Mouse (Mus musculus) liver, embryonic 14.5 days (tissue): ENCODE data around the gene Ppp1r32. TPM values are rescaled to one million over a fixed set of nuclear protein-coding genes. Genes with fewer than 3 reads are reported as not detected.

Experiments
- ATAC-seq: fragments of 200-750 bp; cut with Nextera tagmentation; 2 replicates; pipeline ENCODE4 v1.8.0; 2017; ENCODE audit warnings: moderate number of reproducible peaks, mild to moderate bottlenecking, moderate library complexity; ENCODE audit not compliant: insufficient read depth
- DNase-seq, 3 experiments: peaks; one replicate each; pipeline ENCODE4 v3.0.0-alpha.2; 2012 to 2013; ENCODE audit warnings: low read depth in 3 of 3, low spot score in 3 of 3
- H3K27ac ChIP-seq: fragments of 300-500 bp; sonication (generic); 2 replicates; pipeline ENCODE4 v1.5.1; 2014; ENCODE audit warnings: moderate library complexity, mild to moderate bottlenecking, control low read depth, inconsistent platforms
- H3K27me3 ChIP-seq: fragments of 300-500 bp; sonication (generic); 2 replicates; pipeline ENCODE4 v1.6.1; 2014; ENCODE audit warnings: mild to moderate bottlenecking, low read length, moderate library complexity; ENCODE audit not compliant: control insufficient read depth, insufficient read depth
- H3K36me3 ChIP-seq: fragments of 300-500 bp; sonication (generic); replicated peaks from 2 replicates; pipeline ENCODE4 v1.6.1; 2014; ENCODE audit warnings: low read depth; ENCODE audit not compliant: control insufficient read depth, insufficient read depth
- H3K4me1 ChIP-seq, 2 experiments: fragments of 200-500 bp in 1 of 2; fragments of 300-500 bp in 1 of 2; sonication (generic) in 1 of 2; replicated peaks; 2 replicates each; pipeline ENCODE4 v1.6.1; 2012 to 2014; ENCODE audit warnings: antibody characterized with exemption in 1 of 2, inconsistent platforms in 1 of 2, low read length in 1 of 2; ENCODE audit not compliant: control insufficient read depth in 2 of 2, insufficient read depth in 2 of 2
- H3K4me2 ChIP-seq: fragments of 300-500 bp; sonication (generic); 2 replicates; pipeline ENCODE4 v1.6.1; 2014; ENCODE audit warnings: low read depth, mild to moderate bottlenecking, control low read depth, moderate library complexity
- H3K4me3 ChIP-seq, 2 experiments: fragments of 200-500 bp in 1 of 2; fragments of 300-500 bp in 1 of 2; sonication (generic) in 1 of 2; 2 replicates each; pipeline ENCODE4 v1.5.1; 2012 to 2014; ENCODE audit warnings: low read depth in 2 of 2, low read length in 2 of 2, mild to moderate bottlenecking in 2 of 2, control low read depth in 1 of 2, inconsistent platforms in 1 of 2, moderate library complexity in 1 of 2; ENCODE audit not compliant: insufficient read depth in 1 of 2
- H3K9ac ChIP-seq: fragments of 300-500 bp; sonication (generic); replicated peaks from 2 replicates; pipeline ENCODE4 v1.6.1; 2014; ENCODE audit warnings: mild to moderate bottlenecking, control low read depth, moderate library complexity
- H3K9me3 ChIP-seq: fragments of 300-500 bp; sonication (generic); 2 replicates; pipeline ENCODE4 v1.6.1; 2016; ENCODE audit warnings: low read length, mixed read lengths; ENCODE audit not compliant: control insufficient read depth
- CTCF ChIP-seq: IDR thresholded peaks from 2 replicates; pipeline ENCODE4 v1.5.1; 2016; ENCODE audit warnings: antibody characterized with exemption, low read depth, control low read depth
- EP300 ChIP-seq: IDR thresholded peaks from 2 replicates; pipeline ENCODE4 v1.6.1; 2016; ENCODE audit warnings: antibody characterized with exemption, low read depth
- WGBS: fragments of 180-500 bp; shearing (Covaris S2); extraction: QIAGEN DNeasy Blood & Tissue Kit; methylation state at CpG from one replicate; pipeline ENCODE4 v1.1.7; 2014; ENCODE audit not compliant: insufficient replicate concordance; 5-methylcytosine and 5-hydroxymethylcytosine counted together
- polyA plus RNA-seq, 2 experiments: library from polyadenylated mRNA; depleted of rRNA in 1 of 2; stranded (reverse) in 1 of 2; unstranded in 1 of 2; fragments of >200 nt; fragmentation: Nextera tagmentation in 1 of 2; extraction: Ambion mirVana in 1 of 2; gene quantifications; 2 replicates each; pipeline versions ENCODE4 v1.2.1 to v1.2.3; 2012 to 2014

The Ppp1r32 gene
- polyA plus RNA-seq, 2 experiments = 0.17 TPM; not detected in 1

DNA sequence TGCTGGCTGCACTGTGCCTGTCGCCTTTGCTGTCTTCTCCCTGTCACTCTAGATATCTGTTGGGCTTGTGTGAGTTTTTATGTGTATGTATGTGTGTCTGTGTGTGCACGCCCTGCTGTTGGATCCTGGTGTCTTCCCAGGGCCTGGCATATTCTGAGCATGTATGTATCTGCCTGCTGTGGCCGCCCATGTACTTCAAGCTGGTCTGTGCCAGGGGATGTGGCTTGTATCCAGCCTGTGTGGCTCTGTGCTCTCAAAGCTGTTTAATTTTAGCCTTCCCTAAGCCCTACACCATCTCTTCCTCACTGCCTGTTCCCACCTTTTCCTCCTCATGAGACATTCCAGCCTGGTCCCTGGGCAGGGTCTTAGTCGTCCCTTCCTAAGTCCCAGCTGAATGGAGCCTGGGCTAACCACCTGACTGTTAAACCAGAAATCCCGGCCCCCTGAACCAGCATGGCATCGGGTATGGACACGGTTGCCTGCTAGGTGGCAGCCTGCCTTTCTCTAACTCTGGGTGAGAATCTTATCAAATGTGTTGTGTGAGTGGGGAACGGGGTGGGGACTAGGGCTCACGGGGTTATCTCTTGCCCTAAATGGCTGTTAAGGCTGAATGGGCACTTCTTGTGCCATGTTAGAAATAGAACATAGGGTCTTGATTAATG, 48.7 kb downstream of the Ppp1r32 start:
- no peak for TF ChIP-seq EP300
- TF ChIP-seq CTCF = no peak
- no peak for DNase-seq
- H3K9ac ChIP-seq = no peak overlapping the region
- no peaks in the 10 kb centered on the region for H3K27me3 ChIP-seq
- no peak overlapping the region for H3K27ac ChIP-seq
- H3K36me3 ChIP-seq = no peaks in the 10 kb centered on the region
- no peak overlapping the region for H3K4me3 ChIP-seq
- H3K4me2 ChIP-seq = no peak overlapping the region
- ATAC-seq = no peak
- H3K4me1 ChIP-seq = peaks cover 0 to 11% of the 10 kb centered on the region in 2 experiments; a peak in 3 of 4 replicates
- 40% methylated on average over 9 of the region's 9 CpGs for WGBS
- H3K9me3 ChIP-seq = no peaks in the 10 kb centered on the region

DNA sequence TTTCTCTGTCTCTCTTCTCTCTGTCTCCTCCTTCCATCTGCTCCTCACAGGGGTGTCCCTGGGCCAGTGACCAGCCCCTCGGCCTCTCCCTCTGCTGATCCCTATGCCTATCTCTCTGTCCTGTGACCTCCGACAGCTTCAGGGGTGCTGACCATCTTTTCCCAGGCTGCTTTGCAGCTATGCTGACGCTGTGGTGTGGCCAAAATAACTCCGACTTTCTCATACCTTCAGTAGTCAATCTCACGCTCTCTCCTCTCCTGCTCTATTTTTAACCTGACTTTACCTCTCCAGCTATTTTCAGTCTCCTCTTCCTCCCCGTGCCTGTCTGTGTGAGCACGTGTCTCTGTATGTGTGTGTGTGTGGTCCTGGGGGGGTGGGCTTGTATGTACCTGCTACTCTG, 49.5 kb downstream of the Ppp1r32 start:
- H3K27ac ChIP-seq = no peak overlapping the region
- H3K36me3 ChIP-seq = no peaks in the 10 kb centered on the region
- no peaks in the 10 kb centered on the region for H3K9me3 ChIP-seq
- H3K4me1 ChIP-seq = peaks cover 0 to 11% of the 10 kb centered on the region in 2 experiments; a peak in 3 of 4 replicates
- DNase-seq (no peak), ATAC-seq (no peak)
- no peak overlapping the region for H3K9ac ChIP-seq
- H3K4me3 ChIP-seq = no peak overlapping the region
- 60% methylated on average over 7 of the region's 7 CpGs for WGBS
- H3K4me2 ChIP-seq = no peak overlapping the region
- no peaks in the 10 kb centered on the region for H3K27me3 ChIP-seq
- TF ChIP-seq CTCF = no peak
- TF ChIP-seq EP300 = no peak

DNA sequence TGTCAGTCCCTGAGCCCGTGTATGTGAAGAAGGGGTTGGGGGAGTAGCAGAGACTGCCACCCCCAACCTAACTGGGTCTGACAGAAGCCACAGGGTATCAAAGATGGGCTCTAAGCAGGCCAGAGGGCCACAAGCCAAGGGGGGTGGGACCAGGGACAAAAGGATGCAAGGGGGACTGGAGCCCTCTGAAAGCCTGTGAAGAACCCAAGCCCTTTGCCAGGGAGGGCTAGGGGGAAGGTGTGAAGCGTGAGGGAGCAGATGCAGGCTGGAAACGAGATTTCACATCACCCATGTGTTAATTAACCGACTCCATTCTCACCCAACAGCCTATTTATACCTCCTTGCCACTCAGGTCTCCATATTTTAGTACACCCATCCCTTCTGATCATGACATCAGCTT, 50.9 kb downstream of the Ppp1r32 start:
- WGBS = 30% methylated on average over 4 of the region's 4 CpGs
- TF ChIP-seq EP300 (no peak), CTCF (no peak)
- DNase-seq = no peak
- no peaks in the 10 kb centered on the region for H3K9me3 ChIP-seq
- no peak overlapping the region; the same call in 1 of the 2 replicates for H3K9ac ChIP-seq
- H3K4me3 ChIP-seq = no peak overlapping the region
- no peaks in the 10 kb centered on the region for H3K27me3 ChIP-seq
- no peak overlapping the region; the same call in 1 of the 2 replicates for H3K4me2 ChIP-seq
- H3K36me3 ChIP-seq = no peaks in the 10 kb centered on the region
- H3K27ac ChIP-seq = no peak overlapping the region
- H3K4me1 ChIP-seq = peaks cover 0 to 11% of the 10 kb centered on the region in 2 experiments; a peak in 3 of 4 replicates
- ATAC-seq = no peak

DNA sequence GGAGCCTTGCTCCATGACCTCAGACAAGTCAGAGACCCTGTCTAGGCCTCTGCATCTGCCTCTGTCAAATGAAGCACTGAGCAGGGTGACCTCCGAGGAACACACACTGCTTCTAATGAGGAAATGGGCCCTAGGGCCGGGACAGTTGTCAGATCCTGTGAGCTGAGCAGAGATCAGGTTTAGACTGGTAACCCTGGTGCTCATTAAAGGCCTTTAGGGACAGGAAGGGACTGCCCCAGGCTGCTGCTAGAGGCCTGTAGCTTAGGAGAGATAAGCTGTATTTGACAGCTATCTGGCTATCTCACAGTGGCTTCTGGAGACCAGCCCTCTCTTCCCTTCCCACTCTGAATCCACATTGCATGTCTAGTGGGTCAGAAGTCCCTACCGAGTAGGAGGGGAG, 51.3 kb downstream of the Ppp1r32 start:
- Histone ChIP-seq H3K27ac (no peak overlapping the region), H3K4me3 (no peak overlapping the region), H3K9me3 (no peaks in the 10 kb centered on the region), H3K9ac (no peak overlapping the region), H3K27me3 (no peaks in the 10 kb centered on the region), H3K36me3 (no peaks in the 10 kb centered on the region), H3K4me2 (peak overlapping the region; percentile 18; the same call in 1 of the 2 replicates), H3K4me1 (peaks cover 0 to 11% of the 10 kb centered on the region in 2 experiments; a peak in 3 of 4 replicates)
- WGBS = 6% methylated on average over 3 of the region's 3 CpGs
- ATAC-seq (peak; percentile 73), DNase-seq (peak; percentile 28 to 37 (median 28))
- TF ChIP-seq CTCF (no peak), EP300 (peak; percentile 48)

DNA sequence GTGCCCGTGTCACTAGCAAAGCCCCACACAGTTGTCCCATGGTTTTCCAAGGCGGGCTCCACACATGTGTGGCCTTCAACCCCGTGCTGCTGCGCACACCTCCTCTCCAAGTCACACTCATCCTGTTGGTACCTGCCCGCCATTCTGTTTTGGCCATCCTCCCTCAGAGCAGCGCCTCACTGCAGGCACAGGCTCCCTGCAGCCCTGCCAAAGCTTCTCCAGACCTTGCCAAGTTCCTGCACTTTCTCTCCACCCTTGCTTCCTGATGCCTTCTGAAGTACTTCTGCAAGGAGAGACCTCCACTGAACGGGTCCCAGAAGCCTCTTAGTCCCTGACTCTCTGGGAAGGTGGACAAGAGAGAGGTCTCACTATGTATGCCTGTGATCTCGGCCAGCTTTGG, 53.4 kb downstream of the Ppp1r32 start:
- no peak for ATAC-seq
- H3K27ac ChIP-seq = no peak overlapping the region

More for the DNA sequence above, 53.4 kb downstream of the Ppp1r32 start:
- 57% methylated on average over 8 of the region's 8 CpGs for WGBS
- Histone ChIP-seq H3K36me3 (no peaks in the 10 kb centered on the region), H3K4me2 (no peak overlapping the region), H3K9ac (no peak overlapping the region), H3K9me3 (no peaks in the 10 kb centered on the region), H3K4me1 (peaks cover 0 to 11% of the 10 kb centered on the region in 2 experiments; a peak in 3 of 4 replicates), H3K4me3 (no peak overlapping the region), H3K27me3 (no peaks in the 10 kb centered on the region)
- DNase-seq = no peak
- TF ChIP-seq EP300 = no peak
- no peak for TF ChIP-seq CTCF
